Comparison of ENCODE assay signal across 22 mouse cellular contexts in genomic region chr12:89325864-89326560, GRCm38 (mm10).
DNase-seq lines count a peak whose midpoint lies in the region; ATAC-seq lines count a peak whose summit lies in the region.
"Had no signal": no experiment of that assay in that cellular context is flagged by ENCODE, and none has a peak within 500 bp of the region (broad histone marks: within the 10 kb centered on the region; RNA-seq: fewer than 3 reads in every experiment).

No protein-coding gene starts in this region.

- no peaks in the 10 kb centered on the region; the same call in 1 of the 2 replicates for H3K27me3 ChIP-seq in hindbrain, embryonic 11.5 days (ENCODE audit: control insufficient read depth, insufficient read depth, low read length)
- no peaks in the 10 kb centered on the region for H3K27me3 ChIP-seq in hindbrain, embryonic 13.5 days
- H3K27me3 ChIP-seq in neural tube, embryonic 13.5 days, result no peaks in the 10 kb centered on the region
- no peaks in the 10 kb centered on the region for H3K27me3 ChIP-seq in intestine, embryonic 16.5 days (replicated peaks; ENCODE audit: control insufficient read depth, insufficient read depth, low read length)
- H3K27me3 ChIP-seq: forebrain, embryonic 13.5 days; heart, embryonic 15.5 days; limb, embryonic 12.5 days had no signal

- H3K36me3 ChIP-seq in hindbrain, embryonic 11.5 days (ENCODE audit: control insufficient read depth, insufficient read depth, low read length), result no peaks in the 10 kb centered on the region
- no peaks in the 10 kb centered on the region for H3K36me3 ChIP-seq in hindbrain, embryonic 13.5 days
- no peaks in the 10 kb centered on the region for H3K36me3 ChIP-seq in neural tube, embryonic 13.5 days
- no peaks in the 10 kb centered on the region for H3K36me3 ChIP-seq in intestine, embryonic 16.5 days (ENCODE audit: control insufficient read depth, insufficient read depth, low read length)
- H3K36me3 ChIP-seq: G1E; heart, embryonic 15.5 days; limb, embryonic 12.5 days had no signal

- H3K9ac ChIP-seq in hindbrain, embryonic 11.5 days (ENCODE audit: low read depth, low read length), result no peak overlapping the region
- H3K9ac ChIP-seq in hindbrain, embryonic 13.5 days, result no peak overlapping the region
- no peak overlapping the region for H3K9ac ChIP-seq in neural tube, embryonic 13.5 days
- H3K9ac ChIP-seq in intestine, embryonic 16.5 days (ENCODE audit: low read depth, low read length), result no peak overlapping the region
- H3K9ac ChIP-seq: forebrain, embryonic 13.5 days; heart, embryonic 15.5 days; limb, embryonic 12.5 days; liver, embryonic 14.5 days had no signal

- H3K4me1 ChIP-seq in hindbrain, embryonic 11.5 days (replicated peaks; ENCODE audit: control insufficient read depth, insufficient read depth, low read length), result no peaks in the 10 kb centered on the region
- H3K4me1 ChIP-seq in hindbrain, embryonic 13.5 days (replicated peaks), result peaks cover 9% of the 10 kb centered on the region
- H3K4me1 ChIP-seq in neural tube, embryonic 13.5 days (replicated peaks), result peaks cover 18% of the 10 kb centered on the region
- H3K4me1 ChIP-seq in intestine, embryonic 16.5 days (ENCODE audit: control insufficient read depth, insufficient read depth, low read length), result no peaks in the 10 kb centered on the region
- H3K4me1 ChIP-seq: forebrain, embryonic 13.5 days; heart, embryonic 15.5 days; limb, embryonic 12.5 days had no signal

- ATAC-seq in hindbrain, embryonic 11.5 days (ENCODE audit: low FRiP score), result peak; percentile 40; the same call in 1 of the 2 replicates
- no peak for ATAC-seq in hindbrain, embryonic 13.5 days (ENCODE audit: low FRiP score)
- ATAC-seq in neural tube, embryonic 13.5 days (ENCODE audit: low read depth), result peak; percentile 63
- no peak for ATAC-seq in intestine, embryonic 16.5 days
- ATAC-seq: forebrain, embryonic 13.5 days had no signal

- H3K27ac ChIP-seq in hindbrain, embryonic 11.5 days (ENCODE audit: low read depth, low read length), result no peak overlapping the region
- no peak overlapping the region for H3K27ac ChIP-seq in hindbrain, embryonic 13.5 days
- H3K27ac ChIP-seq in neural tube, embryonic 13.5 days (replicated peaks), result 0 out of 2 replicates have a peak overlapping the region, but pooled peaks have one; percentile 9
- no peak overlapping the region for H3K27ac ChIP-seq in intestine, embryonic 16.5 days (ENCODE audit: low read length)
- H3K27ac ChIP-seq: forebrain, embryonic 13.5 days; heart, embryonic 15.5 days; limb, embryonic 12.5 days; liver, embryonic 14.5 days had no signal

- H3K4me3 ChIP-seq in hindbrain, embryonic 11.5 days (ENCODE audit: low read depth, low read length), result no peak overlapping the region
- H3K4me3 ChIP-seq in hindbrain, embryonic 13.5 days, result no peak overlapping the region
- H3K4me3 ChIP-seq in neural tube, embryonic 13.5 days, result no peak overlapping the region
- no peak overlapping the region for H3K4me3 ChIP-seq in intestine, embryonic 16.5 days (ENCODE audit: low read length)
- H3K4me3 ChIP-seq: forebrain, embryonic 13.5 days; heart, embryonic 15.5 days; limb, embryonic 12.5 days; myocyte had no signal

- WGBS in hindbrain, embryonic 11.5 days, result 38% methylated on average over 8 of the region's 8 CpGs
- WGBS in hindbrain, embryonic 13.5 days, result 23% methylated on average over 8 of the region's 8 CpGs
- WGBS in neural tube, embryonic 13.5 days, result 15% methylated on average over 8 of the region's 8 CpGs
- WGBS in intestine, embryonic 16.5 days, result 48% methylated on average over 8 of the region's 8 CpGs

- intact Hi-C loops in left cerebral cortex, postnatal 14 days (cut with DNase I), result no loop called here

- H3K4me2 ChIP-seq in hindbrain, embryonic 11.5 days (replicated peaks; ENCODE audit: low read depth, low read length), result no peak overlapping the region
- no peak overlapping the region for H3K4me2 ChIP-seq in hindbrain, embryonic 13.5 days
- no peak overlapping the region for H3K4me2 ChIP-seq in neural tube, embryonic 13.5 days
- no peak overlapping the region for H3K4me2 ChIP-seq in intestine, embryonic 16.5 days (ENCODE audit: low read depth, low read length)
- H3K4me2 ChIP-seq: forebrain, embryonic 13.5 days; heart, embryonic 15.5 days; limb, embryonic 12.5 days; midbrain, embryonic 11.5 days had no signal

- H3K9me3 ChIP-seq in hindbrain, embryonic 11.5 days (ENCODE audit: control insufficient read depth, low read length), result no peaks in the 10 kb centered on the region
- H3K9me3 ChIP-seq in hindbrain, embryonic 13.5 days, result no peaks in the 10 kb centered on the region
- no peaks in the 10 kb centered on the region for H3K9me3 ChIP-seq in neural tube, embryonic 13.5 days
- no peaks in the 10 kb centered on the region for H3K9me3 ChIP-seq in intestine, embryonic 16.5 days (ENCODE audit: control insufficient read depth, low read length)
- H3K9me3 ChIP-seq: forebrain, embryonic 13.5 days; G1E; heart, embryonic 15.5 days; limb, embryonic 12.5 days had no signal

- peak; percentile 27 for DNase-seq in hindbrain, embryonic 11.5 days (ENCODE audit: low spot score)
- peak; percentile 14 to 43 for DNase-seq in left cerebral cortex, postnatal 14 days (ENCODE audit: low spot score in 2 of 2)
- no peak for DNase-seq in left cerebral cortex, adult 18-20 months (ENCODE audit: low spot score in 2 of 2)
- DNase-seq in brain, adult 2 months (ENCODE audit: low read depth, low spot score), result peak; percentile 46
- DNase-seq in thymus, adult 18-20 months, result no peak
- DNase-seq: adrenal gland, postnatal 36 days; cerebellum, postnatal 14 days; heart, adult 11 months; kidney, postnatal 25 days; layer of hippocampus, postnatal 36 days; lung, postnatal 36 days; thymus, postnatal 14 days had no signal

Comparison
In these comparisons a context has a peak if more than half of its experiments do, and no peak if none do; other contexts are left out.
1. ATAC-seq: peak in hindbrain, embryonic 11.5 days (single experiment) and neural tube, embryonic 13.5 days (single experiment); none in hindbrain, embryonic 13.5 days (single experiment) and intestine, embryonic 16.5 days (single experiment).
2. DNase-seq: peak in hindbrain, embryonic 11.5 days (single experiment), left cerebral cortex, postnatal 14 days (2 of 2) and brain, adult 2 months (single experiment); none in left cerebral cortex, adult 18-20 months (0 of 2) and thymus, adult 18-20 months (0 of 2).